Mouse (Mus musculus): ENCODE results near the gene Lrrc4.

DNA sequence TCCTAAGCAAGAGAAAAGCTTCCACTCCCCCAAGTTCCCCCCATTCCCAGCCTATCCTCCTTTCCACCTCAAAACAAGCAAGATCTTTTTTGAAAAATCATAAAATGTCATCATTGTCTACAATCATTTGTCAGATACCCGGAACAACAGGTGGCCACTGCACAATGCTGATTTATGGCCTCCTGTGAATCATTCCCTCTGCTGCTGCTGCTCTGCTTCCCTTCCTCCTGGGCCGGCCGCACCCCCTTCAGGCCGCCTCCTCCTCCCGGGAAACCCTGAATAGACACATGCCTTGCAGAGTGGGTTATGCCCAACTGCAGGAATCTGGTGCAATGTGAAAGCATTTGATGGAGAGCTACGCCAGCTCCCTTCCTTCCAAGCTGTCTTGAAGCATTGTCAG, 3.0 kb downstream of the Lrrc4 start:
- TF ChIP-seq GATA1 (IDR thresholded peaks at IDR 0.05; ENCODE audit: borderline replicate concordance, low read length) (no peak), FLI1 (IDR thresholded peaks at IDR 0.05; ENCODE audit: low read length) (no peak)
